Mouse (Mus musculus): ENCODE results near the gene Bahcc1. TPM values are rescaled to one million over a fixed set of nuclear protein-coding genes. Genes with fewer than 3 reads are reported as not detected.

The Bahcc1 gene
- total RNA-seq, 1 experiment: 11.7 TPM

- Histone ChIP-seq H3K36me3 (ENCODE audit: control insufficient read depth, insufficient read depth, low read length, poor library complexity, severe bottlenecking) (peaks cover 4% of the 10 kb centered on the region; the same call in 1 of the 2 replicates), H3K4me1 (ENCODE audit: control insufficient read depth in 2 of 2, insufficient read depth in 2 of 2, low read length in 2 of 2, poor library complexity in 1 of 2) (peaks cover 3 to 40% of the 10 kb centered on the region in 2 experiments; a peak in 2 of 4 replicates), H3K27ac (ENCODE audit: insufficient read depth, low read depth, low read length, poor library complexity, severe bottlenecking) (no peak overlapping the region), H3K9ac (ENCODE audit: insufficient read depth, low read depth, low read length, poor library complexity, severe bottlenecking) (no peak overlapping the region), H3K4me3 (ENCODE audit: insufficient read depth in 1 of 2, low read depth in 1 of 2, low read length in 2 of 2, poor library complexity in 1 of 2, severe bottlenecking in 1 of 2) (no peak overlapping the region), H3K9me3 (ENCODE audit: control insufficient read depth, insufficient read depth, low read depth, low read length) (no peaks in the 10 kb centered on the region)
- in situ Hi-C loops (cut with MboI; ENCODE audit: low sequenced_read_pairs in 2 of 2, unreplicated experiment in 2 of 2): no loop called here
- no peak for TF ChIP-seq CHD2 (IDR thresholded peaks at IDR 0.05; ENCODE audit: low read depth, low read length)
- no peak for TF ChIP-seq ZC3H11A (IDR thresholded peaks at IDR 0.05; ENCODE audit: borderline replicate concordance, low read depth, low read length)
- TF ChIP-seq ZNF384 (IDR thresholded peaks at IDR 0.05; ENCODE audit: low read depth, low read length): no peak
- no peak for TF ChIP-seq HCFC1 (IDR thresholded peaks at IDR 0.05; ENCODE audit: borderline replicate concordance, insufficient read depth, low read length)
- TF ChIP-seq MAFK (IDR thresholded peaks at IDR 0.05; ENCODE audit: insufficient read depth, low read depth, low read length): no peak
- DNase-seq (ENCODE audit: low read depth, low spot score): no peak
Measured at GRCm38 (mm10) chr11:120265458-120265857, 32.7 kb downstream of the Bahcc1 start.

GRCm38 (mm10) chr11:120266259-120266758, 33.6 kb downstream of the Bahcc1 start:
- DNase-seq (ENCODE audit: low read depth, low spot score): no peak
- Histone ChIP-seq H3K4me1 (ENCODE audit: control insufficient read depth in 2 of 2, insufficient read depth in 2 of 2, low read length in 2 of 2, poor library complexity in 1 of 2) (peaks cover 3 to 38% of the 10 kb centered on the region in 2 experiments; a peak in 2 of 4 replicates), H3K4me3 (ENCODE audit: insufficient read depth in 1 of 2, low read depth in 1 of 2, low read length in 2 of 2, poor library complexity in 1 of 2, severe bottlenecking in 1 of 2) (no peak overlapping the region), H3K9ac (ENCODE audit: insufficient read depth, low read depth, low read length, poor library complexity, severe bottlenecking) (no peak overlapping the region), H3K36me3 (ENCODE audit: control insufficient read depth, insufficient read depth, low read length, poor library complexity, severe bottlenecking) (peaks cover 4% of the 10 kb centered on the region; the same call in 1 of the 2 replicates), H3K9me3 (ENCODE audit: control insufficient read depth, insufficient read depth, low read depth, low read length) (no peaks in the 10 kb centered on the region), H3K27ac (ENCODE audit: insufficient read depth, low read depth, low read length, poor library complexity, severe bottlenecking) (no peak overlapping the region)
- in situ Hi-C loops (cut with MboI; ENCODE audit: low sequenced_read_pairs in 2 of 2, unreplicated experiment in 2 of 2): no loop called here
- TF ChIP-seq MAFK (IDR thresholded peaks at IDR 0.05; ENCODE audit: insufficient read depth, low read depth, low read length) (no peak), CHD2 (IDR thresholded peaks at IDR 0.05; ENCODE audit: low read depth, low read length) (no peak), HCFC1 (IDR thresholded peaks at IDR 0.05; ENCODE audit: borderline replicate concordance, insufficient read depth, low read length) (no peak), ZC3H11A (IDR thresholded peaks at IDR 0.05; ENCODE audit: borderline replicate concordance, low read depth, low read length) (no peak), ZNF384 (IDR thresholded peaks at IDR 0.05; ENCODE audit: low read depth, low read length) (no peak)

- no peak overlapping the region for H3K9ac ChIP-seq (ENCODE audit: insufficient read depth, low read depth, low read length, poor library complexity, severe bottlenecking)
- H3K27ac ChIP-seq (ENCODE audit: insufficient read depth, low read depth, low read length, poor library complexity, severe bottlenecking): no peak overlapping the region
- no peak for DNase-seq (ENCODE audit: low read depth, low spot score)
- no peaks in the 10 kb centered on the region for H3K9me3 ChIP-seq (ENCODE audit: control insufficient read depth, insufficient read depth, low read depth, low read length)
- peaks cover 3 to 32% of the 10 kb centered on the region in 2 experiments; a peak in 2 of 4 replicates for H3K4me1 ChIP-seq (ENCODE audit: control insufficient read depth in 2 of 2, insufficient read depth in 2 of 2, low read length in 2 of 2, poor library complexity in 1 of 2)
- H3K4me3 ChIP-seq (ENCODE audit: insufficient read depth in 1 of 2, low read depth in 1 of 2, low read length in 2 of 2, poor library complexity in 1 of 2, severe bottlenecking in 1 of 2): no peak overlapping the region
- in situ Hi-C loops (cut with MboI; ENCODE audit: low sequenced_read_pairs in 2 of 2, unreplicated experiment in 2 of 2): no loop called here
- H3K36me3 ChIP-seq (ENCODE audit: control insufficient read depth, insufficient read depth, low read length, poor library complexity, severe bottlenecking): peaks cover 8% of the 10 kb centered on the region; the same call in 1 of the 2 replicates
- TF ChIP-seq MAFK (IDR thresholded peaks at IDR 0.05; ENCODE audit: insufficient read depth, low read depth, low read length): no peak
- TF ChIP-seq HCFC1 (IDR thresholded peaks at IDR 0.05; ENCODE audit: borderline replicate concordance, insufficient read depth, low read length): no peak
- TF ChIP-seq ZNF384 (IDR thresholded peaks at IDR 0.05; ENCODE audit: low read depth, low read length): no peak
- TF ChIP-seq ZC3H11A (IDR thresholded peaks at IDR 0.05; ENCODE audit: borderline replicate concordance, low read depth, low read length): no peak
- TF ChIP-seq CHD2 (IDR thresholded peaks at IDR 0.05; ENCODE audit: low read depth, low read length): no peak
Measured at GRCm38 (mm10) chr11:120267274-120267673, 34.5 kb downstream of the Bahcc1 start.

- no peaks in the 10 kb centered on the region for H3K9me3 ChIP-seq (ENCODE audit: control insufficient read depth, insufficient read depth, low read depth, low read length)
- H3K4me3 ChIP-seq (ENCODE audit: insufficient read depth in 1 of 2, low read depth in 1 of 2, low read length in 2 of 2, poor library complexity in 1 of 2, severe bottlenecking in 1 of 2): no peak overlapping the region
- H3K9ac ChIP-seq (ENCODE audit: insufficient read depth, low read depth, low read length, poor library complexity, severe bottlenecking): no peak overlapping the region
- no peak for DNase-seq (ENCODE audit: low read depth, low spot score)
- H3K27ac ChIP-seq (ENCODE audit: insufficient read depth, low read depth, low read length, poor library complexity, severe bottlenecking): no peak overlapping the region
- H3K36me3 ChIP-seq (ENCODE audit: control insufficient read depth, insufficient read depth, low read length, poor library complexity, severe bottlenecking): peaks cover 10% of the 10 kb centered on the region; the same call in 1 of the 2 replicates
- no peak for TF ChIP-seq ZC3H11A (IDR thresholded peaks at IDR 0.05; ENCODE audit: borderline replicate concordance, low read depth, low read length)
- TF ChIP-seq CHD2 (IDR thresholded peaks at IDR 0.05; ENCODE audit: low read depth, low read length): no peak
- no peak for TF ChIP-seq MAFK (IDR thresholded peaks at IDR 0.05; ENCODE audit: insufficient read depth, low read depth, low read length)
- TF ChIP-seq HCFC1 (IDR thresholded peaks at IDR 0.05; ENCODE audit: borderline replicate concordance, insufficient read depth, low read length): no peak
- no peak for TF ChIP-seq ZNF384 (IDR thresholded peaks at IDR 0.05; ENCODE audit: low read depth, low read length)
- in situ Hi-C loops (cut with MboI; ENCODE audit: low sequenced_read_pairs in 2 of 2, unreplicated experiment in 2 of 2): no loop called here
- H3K4me1 ChIP-seq (ENCODE audit: control insufficient read depth in 2 of 2, insufficient read depth in 2 of 2, low read length in 2 of 2, poor library complexity in 1 of 2): peaks cover 3 to 29% of the 10 kb centered on the region in 2 experiments; a peak in 2 of 4 replicates
Measured at GRCm38 (mm10) chr11:120267676-120268075, 34.9 kb downstream of the Bahcc1 start.

All from ES-E14 (cell line).